Mouse (Mus musculus) gastrocnemius, adult 18-20 months (tissue): ENCODE measurements around the gene Apoc3. TPM values are rescaled to one million over a fixed set of nuclear protein-coding genes. Genes with fewer than 3 reads are reported as not detected.

Experiments
- DNase-seq: peaks from one replicate; pipeline ENCODE4 v3.0.0; 2021; ENCODE audit warnings: low spot score
- total RNA-seq, 2 experiments: library from RNA; stranded (reverse); gene quantifications; 2 replicates each; pipeline ENCODE4 v1.2.3; 2021

The Apoc3 gene
- total RNA-seq, 2 experiments from 2014 or later = 1.8 TPM; not detected in 1

DNA sequence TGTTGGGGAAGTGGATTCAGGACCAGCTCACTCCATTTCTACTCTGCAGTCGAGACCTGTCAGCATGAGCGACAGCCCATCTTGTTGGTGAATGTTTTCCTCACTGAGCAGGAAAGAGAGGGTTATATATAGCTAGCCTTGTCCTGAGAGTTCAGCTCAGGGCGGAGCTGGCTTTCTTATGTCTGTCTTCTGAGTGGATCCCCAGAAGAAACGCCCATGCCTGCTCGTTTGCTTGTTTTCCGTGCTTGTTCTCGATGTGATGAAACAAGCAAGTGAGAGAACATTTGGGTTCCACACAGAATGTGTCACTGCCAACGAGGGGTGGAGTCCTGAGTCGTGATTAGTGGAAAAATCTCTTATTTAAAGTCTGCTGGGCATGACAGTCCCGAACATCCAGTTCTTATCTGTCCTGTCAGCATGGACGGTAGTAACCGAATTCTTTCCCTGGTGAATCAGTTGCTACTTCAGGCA is 38.7 kb downstream of the Apoc3 start:
- peak; percentile 61 for DNase-seq

DNA sequence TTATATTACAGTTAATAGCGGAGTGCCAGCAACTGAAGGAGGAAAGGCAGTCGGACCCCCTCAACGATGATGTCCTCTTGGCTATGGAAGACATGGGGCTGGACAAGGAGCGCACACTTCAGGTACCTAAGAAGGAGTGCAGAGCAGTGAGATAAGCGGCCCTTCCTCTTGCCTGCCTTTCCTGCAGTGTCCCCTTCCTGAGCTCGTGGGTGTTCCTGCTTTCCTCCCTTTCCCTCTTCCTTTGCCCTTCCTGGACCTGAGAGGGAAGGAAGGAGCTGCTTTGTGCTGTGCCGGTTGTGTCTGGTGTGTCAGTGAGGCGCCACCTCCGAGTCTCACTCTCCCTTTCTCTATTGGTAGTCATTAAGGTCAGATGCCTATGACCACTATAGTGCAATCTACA is 40.6 kb downstream of the Apoc3 start:
- no peak for DNase-seq

DNA sequence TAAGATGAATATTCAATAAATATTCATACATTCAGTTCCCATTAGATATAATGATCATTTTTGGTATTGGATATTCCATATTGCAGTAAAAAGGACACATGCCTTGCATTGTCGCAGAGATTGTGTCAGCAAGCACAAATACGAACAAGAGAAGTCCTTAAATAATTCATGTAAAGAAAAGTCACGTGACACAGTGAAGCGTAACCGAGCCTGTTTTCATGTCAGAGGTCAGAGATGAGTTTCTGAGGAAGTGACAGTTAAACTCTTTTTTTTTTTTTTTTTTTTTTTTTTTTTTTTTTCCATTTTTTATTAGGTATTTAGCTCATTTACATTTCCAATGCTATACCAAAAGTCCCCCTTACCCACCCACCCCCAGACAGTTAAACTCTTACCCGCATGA is 42.8 kb downstream of the Apoc3 start:
- DNase-seq = no peak

DNA sequence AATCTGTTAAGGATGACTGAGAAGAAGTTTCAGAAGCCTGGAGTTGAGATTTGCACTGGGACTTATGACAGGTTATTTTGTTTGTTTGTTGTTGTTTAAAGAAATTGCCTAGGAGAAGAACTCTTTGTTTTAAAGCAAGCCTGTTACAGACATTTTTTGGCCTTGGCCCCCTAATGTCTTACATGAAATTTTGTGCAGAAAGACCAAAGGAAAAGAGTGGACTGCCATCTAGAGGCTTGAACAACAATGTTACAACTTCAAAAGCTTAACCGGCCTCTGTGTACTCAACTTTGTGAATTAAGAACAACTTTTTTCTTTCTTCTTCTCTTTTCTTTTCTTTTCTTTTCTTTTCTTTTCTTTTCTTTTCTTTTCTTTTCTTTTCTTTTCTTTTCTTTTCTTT is 43.8 kb downstream of the Apoc3 start:
- peak; percentile 48 for DNase-seq

DNA sequence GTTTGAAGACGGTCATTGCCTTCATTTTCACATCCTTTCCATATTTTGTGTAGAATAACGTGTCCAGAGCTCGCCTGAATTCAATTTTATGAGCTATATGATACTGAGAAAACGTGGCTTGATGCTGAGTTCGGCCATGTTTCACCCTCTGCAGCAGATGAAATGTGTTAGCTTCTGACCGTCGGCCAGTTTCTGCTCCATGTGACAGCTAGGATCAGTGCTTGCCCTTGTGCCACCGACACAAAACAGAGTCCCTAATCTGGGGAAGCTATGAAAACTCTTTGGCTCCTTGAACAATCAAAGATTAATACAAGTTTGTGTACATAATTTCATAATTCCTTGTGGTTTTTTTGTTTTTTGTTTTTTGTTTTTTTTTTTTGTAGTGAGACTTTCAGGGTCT is 44.2 kb downstream of the Apoc3 start:
- no peak for DNase-seq

DNA sequence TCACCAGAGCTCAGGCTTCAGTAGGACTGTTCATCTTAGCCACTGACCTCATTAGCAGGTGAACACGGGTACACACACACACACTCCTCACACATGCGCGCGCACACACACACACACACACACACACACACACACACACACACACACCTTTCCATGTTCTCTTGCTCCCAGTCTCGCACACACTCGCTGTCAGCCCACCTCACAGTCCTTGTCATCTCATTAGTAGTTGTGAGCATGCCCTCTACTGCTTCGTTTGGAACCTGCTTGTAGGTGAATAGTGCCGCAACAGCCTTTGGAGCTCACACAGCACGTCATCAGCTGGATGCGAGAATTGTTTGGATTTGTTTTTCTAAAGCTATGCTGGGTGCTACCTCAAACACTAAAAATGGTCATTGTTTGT is 46.1 kb downstream of the Apoc3 start:
- no peak for DNase-seq

DNA sequence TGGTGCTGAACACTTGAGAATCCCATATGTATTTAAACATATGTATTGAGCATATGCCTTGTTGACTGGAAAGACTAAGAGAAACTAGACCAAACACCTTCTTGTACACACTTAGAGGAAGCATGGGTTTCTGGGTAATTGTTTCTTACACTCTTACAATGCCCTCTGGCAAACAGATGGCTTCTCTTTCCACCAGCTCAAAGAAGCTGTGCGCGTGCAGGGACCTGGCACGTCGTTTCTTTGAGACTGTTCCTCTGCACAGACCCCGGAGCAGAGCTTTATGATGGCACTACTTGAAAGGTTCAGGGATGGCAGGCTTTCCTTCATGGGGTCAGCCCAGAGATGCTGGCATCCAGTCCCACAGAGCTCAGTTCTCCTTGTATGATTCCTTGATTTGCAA is 46.5 kb downstream of the Apoc3 start:
- DNase-seq = no peak

DNA sequence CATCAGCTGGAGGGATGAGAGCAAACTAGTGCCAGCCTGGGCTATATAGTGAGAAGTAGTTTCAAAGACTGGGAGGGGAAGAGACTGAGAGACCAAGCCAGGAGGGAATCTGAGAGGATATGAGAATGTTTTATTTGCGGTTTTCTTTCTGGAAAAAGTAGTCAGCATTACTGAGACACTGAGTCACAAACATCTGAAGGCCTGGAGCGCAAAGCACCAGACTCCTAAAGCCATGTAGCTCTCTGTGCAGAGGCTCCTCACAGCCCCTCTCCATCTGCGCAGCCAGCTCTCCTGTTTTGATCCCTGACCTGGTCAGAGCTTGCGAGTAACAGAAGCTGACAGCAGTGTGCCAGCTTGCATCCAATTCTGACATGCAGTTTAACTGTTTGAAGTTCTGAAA is 47.1 kb downstream of the Apoc3 start:
- no peak for DNase-seq

DNA sequence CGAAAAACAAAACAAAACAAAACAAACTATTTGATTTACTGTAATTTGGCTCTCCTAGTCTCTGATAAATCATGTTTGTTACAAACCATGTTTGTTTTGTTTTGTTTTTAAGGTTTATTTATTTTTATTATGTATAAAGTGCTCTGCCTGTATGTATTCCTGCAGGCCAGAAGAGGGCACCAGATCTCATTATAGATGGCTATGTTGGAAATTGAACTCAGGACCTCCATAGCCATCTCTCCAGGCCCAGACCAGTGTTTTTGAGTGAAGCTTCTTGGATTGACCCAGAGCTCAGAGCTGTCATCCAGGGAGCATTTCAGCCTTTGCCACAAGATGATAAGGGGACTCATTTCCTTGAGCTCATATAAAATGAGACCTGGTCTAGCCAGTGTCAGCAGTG is 49.0 kb downstream of the Apoc3 start:
- no peak for DNase-seq

DNA sequence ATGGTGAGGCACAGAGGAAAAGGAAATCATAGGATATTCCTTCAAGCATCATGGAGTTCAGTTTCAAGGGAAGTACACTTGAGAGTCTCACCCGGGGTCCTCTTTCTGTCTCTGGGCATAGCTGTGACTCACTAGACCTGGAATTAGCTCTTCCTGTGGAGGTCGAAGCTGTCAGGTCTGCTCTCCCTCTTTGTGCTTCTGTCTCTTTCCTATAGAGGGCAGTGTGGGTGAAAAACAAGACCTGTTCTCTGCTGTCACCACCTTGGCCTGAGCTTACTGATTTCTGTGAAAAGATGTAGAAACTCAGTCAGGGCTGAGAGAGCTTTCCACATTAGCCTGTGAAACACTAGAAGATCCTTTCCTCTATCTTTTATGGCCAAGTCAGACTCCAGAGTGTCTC is 50.2 kb downstream of the Apoc3 start:
- DNase-seq = peak; percentile 29

DNA sequence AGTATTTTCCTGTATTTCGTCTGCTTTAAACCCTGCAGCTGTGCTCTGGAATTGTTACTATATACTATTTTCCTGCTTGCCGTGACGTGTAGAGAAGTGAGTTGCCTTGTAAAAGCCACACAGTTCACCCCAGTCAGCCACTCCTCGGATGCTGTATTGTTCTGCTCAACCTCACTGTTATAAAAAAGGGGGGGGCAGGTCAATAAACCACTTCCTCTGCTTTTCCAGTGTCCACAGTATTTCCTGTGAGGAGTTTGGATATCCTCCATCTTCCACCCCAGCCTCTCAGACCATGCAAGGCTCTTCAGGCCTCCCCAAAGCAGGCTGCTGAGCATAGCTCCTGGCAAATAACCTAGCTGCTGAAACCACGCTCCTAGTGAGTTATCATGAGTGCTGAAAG is 50.9 kb downstream of the Apoc3 start:
- DNase-seq = no peak

Other genes with a start within 250 kb of the Apoc3 start
- 10 to 100 TPM; 23.6 to 32.0 TPM for gene Pafah1b2, start 222.9 kb downstream of the Apoc3 start, total RNA-seq
- gene Sik3, start 222.8 kb downstream of the Apoc3 start, total RNA-seq = 10 to 100 TPM; 37.4 to 38.3 TPM
- gene Apoa1, start 7.1 kb downstream of the Apoc3 start, total RNA-seq = 1 to 10 TPM in 1 of 2 experiments, not detected in 1; 3.5 TPM
- not detected for gene Apoa4, start 5.1 kb upstream of the Apoc3 start, total RNA-seq
- gene Apoa5, start 33.0 kb upstream of the Apoc3 start, total RNA-seq = under 1 TPM in 1 of 2 experiments, not detected in 1; 1.00 TPM
- 10 to 100 TPM; 27.9 to 28.5 TPM for gene Zpr1, start 37.4 kb upstream of the Apoc3 start, total RNA-seq
- gene Bud13, start 47.4 kb upstream of the Apoc3 start, total RNA-seq = 10 to 100 TPM; 10.1 to 12.9 TPM
- gene 4931429L15Rik, start 84.3 kb upstream of the Apoc3 start, total RNA-seq = not detected